Comparison of ENCODE assay signal across 13 mouse cellular contexts in the genomic region with DNA sequence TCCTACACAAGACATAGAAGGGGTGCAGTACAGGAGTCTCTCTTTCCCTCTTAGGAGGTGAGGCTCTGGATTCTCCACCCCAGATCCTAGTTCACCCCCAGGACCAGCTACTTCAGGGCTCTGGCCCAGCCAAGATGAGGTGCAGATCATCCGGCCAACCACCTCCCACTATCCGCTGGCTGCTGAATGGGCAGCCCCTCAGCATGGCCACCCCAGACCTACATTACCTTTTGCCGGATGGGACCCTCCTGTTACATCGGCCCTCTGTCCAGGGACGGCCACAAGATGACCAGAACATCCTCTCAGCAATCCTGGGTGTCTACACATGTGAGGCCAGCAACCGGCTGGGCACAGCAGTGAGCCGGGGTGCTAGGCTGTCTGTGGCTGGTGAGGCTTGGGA. TPM values are rescaled to one million over a fixed set of nuclear protein-coding genes. Genes with fewer than 3 reads are reported as not detected.
DNase-seq lines count a peak whose midpoint lies in the region; ATAC-seq and TF ChIP-seq lines count a peak whose summit lies in the region.
"Had no signal": no experiment of that assay in that cellular context is flagged by ENCODE, and none has a peak within 500 bp of the region (broad histone marks: within the 10 kb centered on the region; RNA-seq: fewer than 3 reads in every experiment).

No protein-coding gene starts in this region.

- no peaks in the 10 kb centered on the region; the same call in 1 of the 2 replicates for H3K27me3 ChIP-seq in limb, embryonic 11.5 days (ENCODE audit: control insufficient read depth, insufficient read depth, low read length)

- H3K4me1 ChIP-seq in brown adipose tissue, adult 24 weeks (ENCODE audit: control insufficient read depth, insufficient read depth, insufficient read length, low read length): peaks cover 9% of the 10 kb centered on the region; the same call in 1 of the 2 replicates
- no peaks in the 10 kb centered on the region for H3K4me1 ChIP-seq in limb, embryonic 11.5 days (ENCODE audit: control insufficient read depth, insufficient read depth, low read length)

- H3K36me3 ChIP-seq in limb, embryonic 11.5 days (ENCODE audit: control insufficient read depth, insufficient read depth, low read length): no peaks in the 10 kb centered on the region

- H3K27ac ChIP-seq in layer of hippocampus, adult 2 months: peak overlapping the region; percentile 57; the same call in 1 of the 2 replicates
- H3K27ac ChIP-seq in brown adipose tissue, adult 24 weeks (replicated peaks; ENCODE audit: low read depth, low read length): peak overlapping the region; percentile 100
- no peak overlapping the region for H3K27ac ChIP-seq in limb, embryonic 11.5 days (replicated peaks; ENCODE audit: low read depth, low read length)

- 90% methylated on average over 7 of the region's 7 CpGs for WGBS in limb, embryonic 11.5 days

- peak overlapping the region; percentile 35 for H3K4me3 ChIP-seq in layer of hippocampus, adult 2 months
- H3K4me3 ChIP-seq in brown adipose tissue, adult 24 weeks (ENCODE audit: insufficient read depth, low read depth, low read length): peak overlapping the region; percentile 75
- no peak overlapping the region for H3K4me3 ChIP-seq in limb, embryonic 11.5 days (ENCODE audit: low read depth, low read length)

- DNase-seq in heart, adult 11 months: peak; percentile 93
- no peak for DNase-seq in heart, postnatal 4 days
- DNase-seq in layer of hippocampus, adult 2 months (ENCODE audit: low spot score in 2 of 2): no peak
- no peak for DNase-seq in layer of hippocampus, adult 11-12 months (ENCODE audit: low spot score)
- no peak for DNase-seq in limb, embryonic 11.5 days (ENCODE audit: low spot score)
- DNase-seq in cerebellum, postnatal 10 days: no peak
- no peak for DNase-seq in gastrocnemius, adult 8-10 months (ENCODE audit: low spot score in 2 of 2)
- DNase-seq: forebrain, postnatal 0 days; midbrain, embryonic 14.5 days had no signal

- peak overlapping the region; percentile 12; the same call in 1 of the 2 replicates for H3K4me2 ChIP-seq in limb, embryonic 11.5 days (ENCODE audit: low read depth, severe bottlenecking)

- no peak overlapping the region for H3K9ac ChIP-seq in limb, embryonic 11.5 days (ENCODE audit: low read length)
- H3K9ac ChIP-seq: forebrain, postnatal 0 days had no signal

- no peak for TF ChIP-seq CTCF in layer of hippocampus, adult 2 months (conservative IDR thresholded peaks at IDR 0.05)

- no peaks in the 10 kb centered on the region for H3K9me3 ChIP-seq in limb, embryonic 11.5 days (ENCODE audit: control insufficient read depth, low read length)

- no peak for ATAC-seq in limb, embryonic 11.5 days (ENCODE audit: insufficient number of reproducible peaks, low FRiP score, low TSS enrichment, low read depth)
- ATAC-seq: forebrain, postnatal 0 days; inflammation-experienced regulatory T-cells, adult 6 months; Patski had no signal

RNA-seq across cellular contexts. Expression of a gene that starts 0.8 kb away (rescaled TPM):
- total RNA-seq in heart, postnatal 4 days (2021): 10 to 100 TPM; 32.6 to 33.2 TPM
- 1 to 10 TPM; 4.9 to 5.8 TPM for total RNA-seq in layer of hippocampus, adult 2 months (2021)
- polyA plus RNA-seq in brown adipose tissue, adult 24 weeks (2012; ENCODE audit: insufficient read depth, insufficient read length, missing spikeins): 5.8 and 9.8 TPM in 2 replicates
- polyA plus RNA-seq in limb, embryonic 11.5 days (2014; fragmentation: Nextera tagmentation; extraction: Ambion mirVana): 6.6 and 9.0 TPM in 2 replicates
- total RNA-seq in gastrocnemius, adult 8-10 months (2022): 1 to 10 TPM; 6.8 to 9.2 (median 7.1) TPM
- polyA plus RNA-seq: inflammation-experienced regulatory T-cells, adult 6 months; Patski had no signal

RNA-seq across cellular contexts. Expression of a gene that starts 30.5 kb away (rescaled TPM):
- under 1 TPM in 1 of 2 experiments, not detected in 1; 0.05 TPM for total RNA-seq in heart, postnatal 4 days (2021)
- total RNA-seq in layer of hippocampus, adult 2 months (2021): 10 to 100 TPM; 14.8 to 19.0 TPM
- not detected in 2 replicates for polyA plus RNA-seq in brown adipose tissue, adult 24 weeks (2012; ENCODE audit: insufficient read depth, insufficient read length, missing spikeins)
- polyA plus RNA-seq in limb, embryonic 11.5 days (2014; fragmentation: Nextera tagmentation; extraction: Ambion mirVana): 0.16 and 0.33 TPM in 2 replicates
- total RNA-seq in gastrocnemius, adult 8-10 months (2022): not detected
- polyA plus RNA-seq: inflammation-experienced regulatory T-cells, adult 6 months had no signal

RNA-seq across cellular contexts. Expression of a gene that starts 35.4 kb away (rescaled TPM):
- total RNA-seq in heart, postnatal 4 days (2021): not detected
- total RNA-seq in layer of hippocampus, adult 2 months (2021): 10 to 100 TPM; 65.9 to 68.1 TPM
- not detected in 2 replicates for polyA plus RNA-seq in brown adipose tissue, adult 24 weeks (2012; ENCODE audit: insufficient read depth, insufficient read length, missing spikeins)
- 0.07 TPM in 1 of 2 replicates, not detected in the other for polyA plus RNA-seq in limb, embryonic 11.5 days (2014; fragmentation: Nextera tagmentation; extraction: Ambion mirVana)
- total RNA-seq in gastrocnemius, adult 8-10 months (2022): under 1 TPM in 1 of 4 experiments, not detected in 3; 0.21 TPM
- total RNA-seq: common myeloid progenitor, adult 5-6 weeks had no signal
- polyA plus RNA-seq: inflammation-experienced regulatory T-cells, adult 6 months; Patski had no signal

RNA-seq across cellular contexts. Expression of a gene that starts 54.3 kb away (rescaled TPM):
- 1 to 10 TPM; 3.6 TPM for total RNA-seq in heart, postnatal 4 days (2021)
- total RNA-seq in layer of hippocampus, adult 2 months (2021): 1 to 10 TPM; 1.6 to 3.1 TPM
- 1.4 and 1.5 TPM in 2 replicates for polyA plus RNA-seq in brown adipose tissue, adult 24 weeks (2012; ENCODE audit: insufficient read depth, insufficient read length, missing spikeins)
- polyA plus RNA-seq in limb, embryonic 11.5 days (2014; fragmentation: Nextera tagmentation; extraction: Ambion mirVana): 6.1 and 6.6 TPM in 2 replicates
- 1 to 10 TPM; 1.3 to 1.7 (median 1.6) TPM for total RNA-seq in gastrocnemius, adult 8-10 months (2022)

Comparison
In these comparisons a context has a peak if more than half of its experiments do, and no peak if none do; other contexts are left out.
1. RNA of a gene that starts 30.5 kb away (total RNA-seq): 14.8 to 19.0 TPM in layer of hippocampus, adult 2 months; 0.05 TPM in heart, postnatal 4 days and not detected in gastrocnemius, adult 8-10 months; every median in the first group is over 10 times any median in the second.
2. RNA of a gene that starts 35.4 kb away (total RNA-seq): 65.9 to 68.1 TPM in layer of hippocampus, adult 2 months; 0.21 TPM in gastrocnemius, adult 8-10 months and not detected in heart, postnatal 4 days; every median in the first group is over 10 times any median in the second.